Mouse (Mus musculus): ENCODE data around the gene Gm13276.

GRCm38 (mm10) chr4:88742771-88743371 lies 42.6 kb upstream of the Gm13276 start:
- TF ChIP-seq CTCF (IDR thresholded peaks at IDR 0.05; ENCODE audit: borderline replicate concordance, extremely low read depth, insufficient read depth, insufficient read length) (peak; percentile 7; the same call in 1 of the 2 replicates), POLR2A (IDR thresholded peaks at IDR 0.05; ENCODE audit: borderline replicate concordance, extremely low read depth, insufficient read depth, insufficient read length, poor library complexity, severe bottlenecking) (no peak)
